Mouse (Mus musculus) heart, embryonic 12.5 days (tissue): ENCODE measurements around the gene Adgrl1. TPM values are rescaled to one million over a fixed set of nuclear protein-coding genes. Genes with fewer than 3 reads are reported as not detected.
"Not testable (repeated sequence)": the region's sequence is repeated elsewhere in the genome, so short reads cannot be mapped to it uniquely, and the experiment has no call there.

Experiments used
- ATAC-seq: fragments of 200-750 bp; cut with Nextera tagmentation; 2 replicates; pipeline ENCODE4 v1.8.0; 2017; ENCODE audit warnings: moderate TSS enrichment, moderate library complexity; ENCODE audit not compliant: insufficient number of reproducible peaks, low FRiP score
- H3K27ac ChIP-seq: fragments of 300-500 bp; sonication (generic); 2 replicates; pipeline ENCODE4 v1.5.1; 2016; ENCODE audit warnings: mild to moderate bottlenecking, moderate library complexity; ENCODE audit not compliant: poor library complexity, severe bottlenecking
- H3K27me3 ChIP-seq: fragments of 300-500 bp; sonication (generic); replicated peaks from 2 replicates; pipeline ENCODE4 v1.6.1; 2016; ENCODE audit warnings: mild to moderate bottlenecking, moderate library complexity
- H3K36me3 ChIP-seq: fragments of 300-500 bp; sonication (generic); 2 replicates; pipeline ENCODE4 v1.6.1; 2016; ENCODE audit warnings: mild to moderate bottlenecking, moderate library complexity
- H3K4me1 ChIP-seq: fragments of 300-500 bp; sonication (generic); replicated peaks from 2 replicates; pipeline ENCODE4 v1.6.1; 2016; ENCODE audit warnings: mild to moderate bottlenecking
- H3K4me2 ChIP-seq: fragments of 300-500 bp; sonication (generic); 2 replicates; pipeline ENCODE4 v1.6.1; 2016; ENCODE audit warnings: mild to moderate bottlenecking, moderate library complexity
- H3K4me3 ChIP-seq: fragments of 300-500 bp; sonication (generic); 2 replicates; pipeline ENCODE4 v1.5.1; 2016; ENCODE audit warnings: mild to moderate bottlenecking
- H3K9ac ChIP-seq: fragments of 300-500 bp; sonication (generic); 2 replicates; pipeline ENCODE4 v1.6.1; 2016; ENCODE audit warnings: mild to moderate bottlenecking, moderate library complexity
- H3K9me3 ChIP-seq: fragments of 300-500 bp; sonication (generic); replicated peaks from 2 replicates; pipeline ENCODE4 v1.6.1; 2016; ENCODE audit warnings: mild to moderate bottlenecking, moderate library complexity
- WGBS: fragments of 180-500 bp; shearing (Covaris S2); methylation state at CpG from one replicate; pipeline ENCODE4 v1.1.7; 2016; 5-methylcytosine and 5-hydroxymethylcytosine counted together
- polyA plus RNA-seq: library from polyadenylated mRNA; unstranded; fragments of >200 nt; fragmentation: Nextera tagmentation; extraction: Ambion mirVana; gene quantifications from 2 replicates; pipeline ENCODE4 v1.2.1, GENCODE M21; 2016

Adgrl1 gene
- polyA plus RNA-seq, 1 experiment from 2014 or later: 11.2 TPM

- Histone ChIP-seq H3K27ac (no peak overlapping the region; the same call in 1 of the 2 replicates), H3K9me3 (no peaks in the 10 kb centered on the region), H3K36me3 (peaks cover 14% of the 10 kb centered on the region), H3K9ac (no peak overlapping the region), H3K4me3 (no peak overlapping the region), H3K4me2 (no peak overlapping the region), H3K27me3 (no peaks in the 10 kb centered on the region), H3K4me1 (peaks cover 75% of the 10 kb centered on the region)
- ATAC-seq: no peak
- 81% methylated on average over 5 of the region's 5 CpGs for WGBS
These were observed 77.0 kb downstream of the Adgrl1 start for GRCm38 (mm10) chr8:83976779-83977350.

GRCm38 (mm10) chr8:83977646-83978045 lies 77.7 kb downstream of the Adgrl1 start:
- Histone ChIP-seq H3K27ac (peak overlapping the region; percentile 49), H3K9me3 (no peaks in the 10 kb centered on the region), H3K4me3 (no peak overlapping the region), H3K27me3 (no peaks in the 10 kb centered on the region), H3K9ac (peak overlapping the region; percentile 54), H3K36me3 (peaks cover 22% of the 10 kb centered on the region), H3K4me1 (peaks cover 73% of the 10 kb centered on the region), H3K4me2 (peak overlapping the region; percentile 30)
- 56% methylated on average over 6 of the region's 6 CpGs for WGBS
- no peak for ATAC-seq

- WGBS: 61% methylated on average over 9 of the region's 9 CpGs
- no peak overlapping the region for H3K4me3 ChIP-seq
These were observed 78.3 kb downstream of the Adgrl1 start for GRCm38 (mm10) chr8:83978200-83978599.

GRCm38 (mm10) chr8:83980250-83980649 lies 80.3 kb downstream of the Adgrl1 start:
- Histone ChIP-seq H3K4me2 (peak overlapping the region; percentile 20), H3K27me3 (no peaks in the 10 kb centered on the region), H3K36me3 (peaks cover 46% of the 10 kb centered on the region), H3K27ac (peak overlapping the region; percentile 85), H3K9ac (0 out of 2 replicates have a peak overlapping the region, but pooled peaks have one; percentile 23), H3K4me3 (no peak overlapping the region), H3K4me1 (peaks cover 55% of the 10 kb centered on the region), H3K9me3 (no peaks in the 10 kb centered on the region)
- peak; percentile 82 for ATAC-seq
- WGBS: 67% methylated on average over 1 of the region's 1 CpGs

More at GRCm38 (mm10) chr8:83978200-83978599, 78.3 kb downstream of the Adgrl1 start:
- H3K9ac ChIP-seq: peak overlapping the region; percentile 54
- H3K27me3 ChIP-seq: no peaks in the 10 kb centered on the region
- peak overlapping the region; percentile 30 for H3K4me2 ChIP-seq
- peaks cover 27% of the 10 kb centered on the region for H3K36me3 ChIP-seq
- no peak for ATAC-seq
- H3K4me1 ChIP-seq: peaks cover 73% of the 10 kb centered on the region
- H3K27ac ChIP-seq: peak overlapping the region; percentile 49
- H3K9me3 ChIP-seq: no peaks in the 10 kb centered on the region

GRCm38 (mm10) chr8:83980845-83981244 lies 80.9 kb downstream of the Adgrl1 start:
- WGBS: 73% methylated on average over 8 of the region's 8 CpGs
- Histone ChIP-seq H3K36me3 (peaks cover 50% of the 10 kb centered on the region), H3K27ac (peak overlapping the region; percentile 85), H3K9me3 (no peaks in the 10 kb centered on the region), H3K4me3 (no peak overlapping the region), H3K4me2 (no peak overlapping the region), H3K9ac (peak overlapping the region; percentile 63; the same call in 1 of the 2 replicates), H3K4me1 (peaks cover 54% of the 10 kb centered on the region), H3K27me3 (no peaks in the 10 kb centered on the region)
- no peak; the same call in 1 of the 2 replicates for ATAC-seq

GRCm38 (mm10) chr8:83981533-83981932 lies 81.6 kb downstream of the Adgrl1 start:
- Histone ChIP-seq H3K27ac (peak overlapping the region; percentile 85; the same call in 1 of the 2 replicates), H3K4me2 (no peak overlapping the region), H3K9me3 (no peaks in the 10 kb centered on the region), H3K4me1 (peaks cover 48% of the 10 kb centered on the region), H3K4me3 (no peak overlapping the region), H3K36me3 (peaks cover 57% of the 10 kb centered on the region), H3K9ac (no peak overlapping the region; the same call in 1 of the 2 replicates), H3K27me3 (no peaks in the 10 kb centered on the region)
- 93% methylated on average over 7 of the region's 7 CpGs for WGBS
- no peak for ATAC-seq

- no peak overlapping the region for H3K27ac ChIP-seq
- H3K4me2 ChIP-seq: no peak overlapping the region
- no peak overlapping the region for H3K4me3 ChIP-seq
- H3K4me1 ChIP-seq: peaks cover 39% of the 10 kb centered on the region
- peaks cover 66% of the 10 kb centered on the region for H3K36me3 ChIP-seq
- WGBS: 68% methylated on average over 4 of the region's 4 CpGs
- H3K27me3 ChIP-seq: no peaks in the 10 kb centered on the region
- no peak for ATAC-seq
- H3K9me3 ChIP-seq: no peaks in the 10 kb centered on the region
- no peak overlapping the region for H3K9ac ChIP-seq
These were observed 82.5 kb downstream of the Adgrl1 start for GRCm38 (mm10) chr8:83982449-83982848.

- not testable (repeated sequence) for H3K9me3 ChIP-seq, H3K27ac ChIP-seq, ATAC-seq, H3K4me3 ChIP-seq, H3K9ac ChIP-seq, H3K27me3 ChIP-seq, H3K4me2 ChIP-seq
- peaks cover 74% of the 10 kb centered on the region for H3K36me3 ChIP-seq
- peaks cover 31% of the 10 kb centered on the region for H3K4me1 ChIP-seq
- 96% methylated on average over 2 of the region's 2 CpGs for WGBS
These were observed 83.3 kb downstream of the Adgrl1 start for GRCm38 (mm10) chr8:83983222-83983621.

- Histone ChIP-seq H3K9ac (no peak overlapping the region), H3K4me2 (no peak overlapping the region), H3K9me3 (no peaks in the 10 kb centered on the region), H3K4me1 (no peaks in the 10 kb centered on the region), H3K4me3 (no peak overlapping the region), H3K36me3 (peaks cover 95% of the 10 kb centered on the region), H3K27me3 (no peaks in the 10 kb centered on the region), H3K27ac (no peak overlapping the region)
- no peak for ATAC-seq
- 84% methylated on average over 7 of the region's 7 CpGs for WGBS
These were observed 89.3 kb downstream of the Adgrl1 start for GRCm38 (mm10) chr8:83989243-83989642.

- Histone ChIP-seq H3K4me2 (no peak overlapping the region), H3K36me3 (peaks cover 95% of the 10 kb centered on the region), H3K4me3 (no peak overlapping the region), H3K9ac (no peak overlapping the region), H3K4me1 (no peaks in the 10 kb centered on the region), H3K27me3 (no peaks in the 10 kb centered on the region), H3K9me3 (no peaks in the 10 kb centered on the region), H3K27ac (no peak overlapping the region)
- ATAC-seq: no peak
- WGBS: 88% methylated on average over 14 of the region's 14 CpGs
These were observed 90.3 kb downstream of the Adgrl1 start for GRCm38 (mm10) chr8:83990170-83990569.
